Mouse (Mus musculus) forebrain, embryonic 16.5 days (tissue): ENCODE measurements around the gene Insl6. TPM values are rescaled to one million over a fixed set of nuclear protein-coding genes. Genes with fewer than 3 reads are reported as not detected.
A peak's percentile ranks its signal among the peaks of the same experiment; 100 is the strongest.

Source experiments
- ATAC-seq: fragments of 200-750 bp; cut with Nextera tagmentation; 2 replicates; pipeline ENCODE4 v1.8.0; 2017; ENCODE audit warnings: mild to moderate bottlenecking, moderate library complexity
- H3K27ac ChIP-seq: fragments of 300-500 bp; sonication (generic); 2 replicates; pipeline ENCODE4 v1.5.1; 2014; ENCODE audit warnings: low read length, control low read depth
- H3K27me3 ChIP-seq: fragments of 300-500 bp; sonication (generic); replicated peaks from 2 replicates; pipeline ENCODE4 v1.6.1; 2014; ENCODE audit warnings: low read length; ENCODE audit not compliant: control insufficient read depth, insufficient read depth
- H3K36me3 ChIP-seq: fragments of 300-500 bp; sonication (generic); 2 replicates; pipeline ENCODE4 v1.6.1; 2014; ENCODE audit not compliant: control insufficient read depth, insufficient read depth
- H3K4me1 ChIP-seq: fragments of 300-500 bp; sonication (generic); replicated peaks from 2 replicates; pipeline ENCODE4 v1.6.1; 2014; ENCODE audit warnings: low read length; ENCODE audit not compliant: control insufficient read depth, insufficient read depth
- H3K4me2 ChIP-seq: fragments of 300-500 bp; sonication (generic); 2 replicates; pipeline ENCODE4 v1.6.1; 2014; ENCODE audit warnings: mild to moderate bottlenecking, low read length, control low read depth
- H3K4me3 ChIP-seq: fragments of 300-500 bp; sonication (generic); replicated peaks from 2 replicates; pipeline ENCODE4 v1.5.1; 2014; ENCODE audit warnings: mild to moderate bottlenecking, low read length, control low read depth
- H3K9ac ChIP-seq: fragments of 300-500 bp; sonication (generic); replicated peaks from 2 replicates; pipeline ENCODE4 v1.6.1; 2014; ENCODE audit warnings: low read depth, low read length, control low read depth
- H3K9me3 ChIP-seq: fragments of 300-500 bp; sonication (generic); 2 replicates; pipeline ENCODE4 v1.6.1; 2016; ENCODE audit warnings: low read length; ENCODE audit not compliant: control insufficient read depth
- WGBS: fragments of 180-500 bp; shearing (Covaris S2); extraction: QIAGEN DNeasy Blood & Tissue Kit; methylation state at CpG from one replicate; pipeline ENCODE4 v1.1.7; 2014; 5-methylcytosine and 5-hydroxymethylcytosine counted together
- polyA plus RNA-seq: library from polyadenylated mRNA; unstranded; fragments of >200 nt; fragmentation: Nextera tagmentation; extraction: Ambion mirVana; gene quantifications from 2 replicates; pipeline ENCODE4 v1.2.1, GENCODE M21; 2015

Gene Insl6
- polyA plus RNA-seq, 1 experiment from 2014 or later = 1.2 TPM

- H3K4me3 ChIP-seq = no peak overlapping the region
- H3K4me1 ChIP-seq = peaks cover 12% of the 10 kb centered on the region
- H3K27me3 ChIP-seq = no peaks in the 10 kb centered on the region
- H3K36me3 ChIP-seq = no peaks in the 10 kb centered on the region
- no peak overlapping the region for H3K4me2 ChIP-seq
- WGBS = 83% methylated on average over 3 of the region's 3 CpGs
- no peak overlapping the region for H3K9ac ChIP-seq
- H3K9me3 ChIP-seq = no peaks in the 10 kb centered on the region
- no peak overlapping the region for H3K27ac ChIP-seq
- no peak for ATAC-seq
Measured at GRCm38 (mm10) chr19:29368671-29369309, 43.6 kb upstream of the Insl6 start.

- Histone ChIP-seq H3K9ac (no peak overlapping the region), H3K27me3 (no peaks in the 10 kb centered on the region), H3K9me3 (no peaks in the 10 kb centered on the region), H3K27ac (no peak overlapping the region), H3K4me1 (peaks cover 12% of the 10 kb centered on the region), H3K4me2 (no peak overlapping the region), H3K36me3 (no peaks in the 10 kb centered on the region), H3K4me3 (no peak overlapping the region)
- 92% methylated on average over 2 of the region's 2 CpGs for WGBS
- no peak for ATAC-seq
Measured at GRCm38 (mm10) chr19:29368041-29368440, 42.9 kb upstream of the Insl6 start.

GRCm38 (mm10) chr19:29366969-29367622 is 41.9 kb upstream of the Insl6 start, which contains the start of the genes Plgrkt and Cd274:
Gene Plgrkt, minus strand, starts transcription at chr19:29367390.
Gene Cd274, plus strand, starts transcription at chr19:29367455.
- peaks cover 19% of the 10 kb centered on the region for H3K4me1 ChIP-seq
- no peaks in the 10 kb centered on the region for H3K9me3 ChIP-seq
- H3K27ac ChIP-seq = no peak within 1 kb of the TSS
- H3K27me3 ChIP-seq = no peaks in the 10 kb centered on the region
- no peaks in the 10 kb centered on the region for H3K36me3 ChIP-seq
- H3K4me3 ChIP-seq = peak within 1 kb of the TSS; percentile 49
- ATAC-seq = peak; percentile 47; the same call in 1 of the 2 replicates
- WGBS = 4% methylated on average over 26 of the region's 26 CpGs
- peak within 1 kb of the TSS; percentile 93 for H3K4me2 ChIP-seq
- H3K9ac ChIP-seq = peak within 1 kb of the TSS; percentile 52

- no peaks in the 10 kb centered on the region for H3K36me3 ChIP-seq
- no peaks in the 10 kb centered on the region for H3K9me3 ChIP-seq
- peaks cover 14% of the 10 kb centered on the region for H3K4me1 ChIP-seq
- peak overlapping the region; percentile 49 for H3K4me3 ChIP-seq
- ATAC-seq = no peak
- no peak overlapping the region for H3K27ac ChIP-seq
- 63% methylated on average over 20 of the region's 20 CpGs for WGBS
- H3K4me2 ChIP-seq = peak overlapping the region; percentile 93
- H3K9ac ChIP-seq = no peak overlapping the region
- no peaks in the 10 kb centered on the region for H3K27me3 ChIP-seq
Measured at GRCm38 (mm10) chr19:29366226-29366968, 41.2 kb upstream of the Insl6 start.

- WGBS = 27% methylated on average over 3 of the region's 3 CpGs
- no peak overlapping the region for H3K9ac ChIP-seq
- H3K27me3 ChIP-seq = no peaks in the 10 kb centered on the region
- H3K4me2 ChIP-seq = no peak overlapping the region
- no peaks in the 10 kb centered on the region for H3K36me3 ChIP-seq
- H3K4me1 ChIP-seq = peaks cover 22% of the 10 kb centered on the region
- no peaks in the 10 kb centered on the region for H3K9me3 ChIP-seq
- no peak for ATAC-seq
- no peak overlapping the region for H3K27ac ChIP-seq
- H3K4me3 ChIP-seq = no peak overlapping the region
Measured at GRCm38 (mm10) chr19:29365105-29365504, 39.9 kb upstream of the Insl6 start.

GRCm38 (mm10) chr19:29364076-29364475 is 38.9 kb upstream of the Insl6 start:
- Histone ChIP-seq H3K27ac (no peak overlapping the region), H3K9ac (no peak overlapping the region), H3K4me2 (no peak overlapping the region), H3K4me1 (peaks cover 23% of the 10 kb centered on the region), H3K36me3 (no peaks in the 10 kb centered on the region), H3K9me3 (no peaks in the 10 kb centered on the region), H3K27me3 (no peaks in the 10 kb centered on the region), H3K4me3 (no peak overlapping the region)
- ATAC-seq = no peak
- 79% methylated on average over 5 of the region's 5 CpGs for WGBS

- H3K4me1 ChIP-seq = peaks cover 23% of the 10 kb centered on the region
- H3K4me2 ChIP-seq = no peak overlapping the region
- ATAC-seq = no peak
- no peak overlapping the region for H3K9ac ChIP-seq
- H3K27me3 ChIP-seq = no peaks in the 10 kb centered on the region
- no peak overlapping the region for H3K27ac ChIP-seq
- H3K9me3 ChIP-seq = no peaks in the 10 kb centered on the region
- H3K4me3 ChIP-seq = no peak overlapping the region
- WGBS = 90% methylated on average over 7 of the region's 7 CpGs
- no peaks in the 10 kb centered on the region for H3K36me3 ChIP-seq
Measured at GRCm38 (mm10) chr19:29363557-29363956, 38.4 kb upstream of the Insl6 start.

- Histone ChIP-seq H3K9ac (peak overlapping the region; percentile 86), H3K27ac (peak overlapping the region; percentile 58), H3K9me3 (no peaks in the 10 kb centered on the region), H3K36me3 (no peaks in the 10 kb centered on the region), H3K4me1 (peaks cover 21% of the 10 kb centered on the region), H3K4me3 (peak overlapping the region; percentile 88), H3K27me3 (no peaks in the 10 kb centered on the region), H3K4me2 (peak overlapping the region; percentile 65)
- peak; percentile 37 for ATAC-seq
- WGBS = 50% methylated on average over 13 of the region's 13 CpGs
Measured at GRCm38 (mm10) chr19:29362173-29362930, 37.2 kb upstream of the Insl6 start.
